29 mouse cellular contexts compared by ENCODE assay signal in genomic region chr3:137936541-137936940, GRCm38 (mm10). TPM values are rescaled to one million over a fixed set of nuclear protein-coding genes. Genes with fewer than 3 reads are reported as not detected.
DNase-seq lines count a peak whose midpoint lies in the region; ATAC-seq and TF ChIP-seq lines count a peak whose summit lies in the region.
"Had no signal": no experiment of that assay in that cellular context is flagged by ENCODE, and none has a peak within 500 bp of the region (broad histone marks: within the 10 kb centered on the region; RNA-seq: fewer than 3 reads in every experiment).

No protein-coding gene starts in this region.

- intact Hi-C loops in left cerebral cortex, postnatal 36 days (cut with DNase I), result loop anchor here (5.0 kb wide), 2 partner anchors 56 to 206 kb away; partner anchors contain the start of genes Mttp and Trmt10a

- H3K27ac ChIP-seq in hindbrain, embryonic 10.5 days, result 0 out of 2 replicates have a peak overlapping the region, but pooled peaks have one; percentile 16
- no peak overlapping the region for H3K27ac ChIP-seq in hindbrain, embryonic 16.5 days (ENCODE audit: low read depth, low read length)
- H3K27ac ChIP-seq in lung, embryonic 14.5 days (ENCODE audit: low read depth), result no peak overlapping the region
- no peak overlapping the region for H3K27ac ChIP-seq in midbrain, embryonic 11.5 days (ENCODE audit: low read depth, low read length)
- no peak overlapping the region for H3K27ac ChIP-seq in midbrain, embryonic 14.5 days (replicated peaks; ENCODE audit: low read depth, low read length)
- H3K27ac ChIP-seq: gastrocnemius, adult 2 months; layer of hippocampus, adult 2 months; liver, embryonic 13.5 days; macrophage; midbrain, embryonic 12.5 days had no signal

- no peak overlapping the region for H3K4me3 ChIP-seq in hindbrain, embryonic 10.5 days
- H3K4me3 ChIP-seq in hindbrain, embryonic 16.5 days (ENCODE audit: low read length), result no peak overlapping the region
- no peak overlapping the region for H3K4me3 ChIP-seq in lung, embryonic 14.5 days (ENCODE audit: low read depth, low read length)
- H3K4me3 ChIP-seq in midbrain, embryonic 11.5 days (ENCODE audit: low read depth, low read length), result no peak overlapping the region
- H3K4me3 ChIP-seq in midbrain, embryonic 14.5 days (replicated peaks; ENCODE audit: low read depth, low read length), result no peak overlapping the region
- H3K4me3 ChIP-seq: erythroblast, embryonic 14.5 days; gastrocnemius, adult 2 months; layer of hippocampus, adult 2 months; liver, embryonic 13.5 days; midbrain, embryonic 12.5 days had no signal

- H3K9ac ChIP-seq in hindbrain, embryonic 16.5 days (ENCODE audit: low read depth, low read length), result no peak overlapping the region
- no peak overlapping the region for H3K9ac ChIP-seq in lung, embryonic 14.5 days
- H3K9ac ChIP-seq in midbrain, embryonic 11.5 days (ENCODE audit: low read length), result no peak overlapping the region
- H3K9ac ChIP-seq in midbrain, embryonic 14.5 days (replicated peaks; ENCODE audit: low read length), result no peak overlapping the region
- H3K9ac ChIP-seq: liver, embryonic 13.5 days; midbrain, embryonic 12.5 days had no signal

- no peak for TF ChIP-seq CTCF in lung, embryonic 14.5 days (IDR thresholded peaks at IDR 0.05; ENCODE audit: low read depth)

- 41% methylated on average over 6 of the region's 6 CpGs for WGBS in hindbrain, embryonic 10.5 days
- WGBS in hindbrain, embryonic 16.5 days, result 39% methylated on average over 6 of the region's 6 CpGs
- 19% methylated on average over 6 of the region's 6 CpGs for WGBS in lung, embryonic 14.5 days
- 32% methylated on average over 6 of the region's 6 CpGs for WGBS in midbrain, embryonic 11.5 days
- 28% methylated on average over 6 of the region's 6 CpGs for WGBS in midbrain, embryonic 14.5 days

- no peak for ATAC-seq in hindbrain, embryonic 16.5 days
- no peak for ATAC-seq in lung, embryonic 14.5 days (ENCODE audit: insufficient read depth)
- ATAC-seq in midbrain, embryonic 11.5 days (ENCODE audit: low FRiP score), result peak; percentile 22; the same call in 1 of the 2 replicates
- no peak for ATAC-seq in midbrain, embryonic 14.5 days (ENCODE audit: low FRiP score, low TSS enrichment)
- ATAC-seq: forebrain, embryonic 16.5 days; intestine, embryonic 16.5 days had no signal

- H3K9me3 ChIP-seq in hindbrain, embryonic 10.5 days, result no peaks in the 10 kb centered on the region
- H3K9me3 ChIP-seq in hindbrain, embryonic 16.5 days (ENCODE audit: control insufficient read depth, low read length), result no peaks in the 10 kb centered on the region
- H3K9me3 ChIP-seq in lung, embryonic 14.5 days (ENCODE audit: low read depth, low read length), result no peaks in the 10 kb centered on the region
- no peaks in the 10 kb centered on the region for H3K9me3 ChIP-seq in midbrain, embryonic 11.5 days (ENCODE audit: control insufficient read depth, low read length)
- H3K9me3 ChIP-seq in midbrain, embryonic 14.5 days (ENCODE audit: control insufficient read depth, low read length), result no peaks in the 10 kb centered on the region
- H3K9me3 ChIP-seq: liver, embryonic 13.5 days; midbrain, embryonic 12.5 days had no signal

- no peaks in the 10 kb centered on the region for H3K36me3 ChIP-seq in hindbrain, embryonic 10.5 days
- no peaks in the 10 kb centered on the region; the same call in 1 of the 2 replicates for H3K36me3 ChIP-seq in hindbrain, embryonic 16.5 days (ENCODE audit: control insufficient read depth, insufficient read depth, low read length)
- no peaks in the 10 kb centered on the region for H3K36me3 ChIP-seq in lung, embryonic 14.5 days (ENCODE audit: insufficient read depth)
- no peaks in the 10 kb centered on the region for H3K36me3 ChIP-seq in midbrain, embryonic 11.5 days (ENCODE audit: control insufficient read depth, insufficient read depth, low read length)
- peaks cover under 1% of the 10 kb centered on the region; the same call in 1 of the 2 replicates for H3K36me3 ChIP-seq in midbrain, embryonic 14.5 days (ENCODE audit: control insufficient read depth, insufficient read depth, low read length)
- H3K36me3 ChIP-seq: midbrain, embryonic 12.5 days had no signal

- H3K4me1 ChIP-seq in hindbrain, embryonic 10.5 days (replicated peaks), result peaks cover 21% of the 10 kb centered on the region
- H3K4me1 ChIP-seq in hindbrain, embryonic 16.5 days (ENCODE audit: control insufficient read depth, insufficient read depth, low read depth, low read length), result no peaks in the 10 kb centered on the region
- H3K4me1 ChIP-seq in lung, embryonic 14.5 days (ENCODE audit: insufficient read depth), result no peaks in the 10 kb centered on the region; the same call in 1 of the 2 replicates
- H3K4me1 ChIP-seq in midbrain, embryonic 11.5 days (ENCODE audit: control insufficient read depth, insufficient read depth, low read length), result peaks cover 10% of the 10 kb centered on the region
- H3K4me1 ChIP-seq in midbrain, embryonic 14.5 days (ENCODE audit: control insufficient read depth, insufficient read depth, low read length), result no peaks in the 10 kb centered on the region

- no peak for DNase-seq in hindbrain, embryonic 10.5 days (ENCODE audit: low spot score)
- peak; percentile 20 for DNase-seq in lung, embryonic 14.5 days
- no peak for DNase-seq in lung, postnatal 14 days
- DNase-seq in midbrain, embryonic 11.5 days (ENCODE audit: low spot score, missing footprints), result no peak
- DNase-seq in midbrain, embryonic 14.5 days, result no peak
- DNase-seq in MN1 (ENCODE audit: low spot score), result peak; percentile 66
- DNase-seq in left cerebral cortex, postnatal 36 days (ENCODE audit: low spot score in 2 of 2), result no peak
- DNase-seq: adrenal gland, postnatal 14 days; cerebellum, adult 11-12 months; cerebellum, adult 9-11 months; gastrocnemius, adult 2 months; gastrocnemius, postnatal 36 days; heart, adult 18-20 months; heart, postnatal 36 days; kidney, adult 8-10 months; kidney, postnatal 36 days; left cerebral cortex, postnatal 4 days; liver, embryonic 13.5 days; lung, adult 2 months; thymus, adult 18-20 months; thymus, postnatal 36 days had no signal

- no peaks in the 10 kb centered on the region for H3K27me3 ChIP-seq in hindbrain, embryonic 10.5 days (ENCODE audit: insufficient read depth, poor library complexity, severe bottlenecking)
- H3K27me3 ChIP-seq in hindbrain, embryonic 16.5 days (replicated peaks; ENCODE audit: control insufficient read depth, insufficient read depth, low read length), result no peaks in the 10 kb centered on the region
- no peaks in the 10 kb centered on the region for H3K27me3 ChIP-seq in lung, embryonic 14.5 days (ENCODE audit: insufficient read depth, low read length)
- no peaks in the 10 kb centered on the region for H3K27me3 ChIP-seq in midbrain, embryonic 11.5 days (ENCODE audit: control insufficient read depth, insufficient read depth, low read length)
- H3K27me3 ChIP-seq in midbrain, embryonic 14.5 days (ENCODE audit: control insufficient read depth, insufficient read depth, low read length), result no peaks in the 10 kb centered on the region
- H3K27me3 ChIP-seq: liver, embryonic 13.5 days; midbrain, embryonic 12.5 days had no signal

- no peak overlapping the region for H3K4me2 ChIP-seq in hindbrain, embryonic 16.5 days (ENCODE audit: low read length)
- no peak overlapping the region for H3K4me2 ChIP-seq in lung, embryonic 14.5 days
- H3K4me2 ChIP-seq in midbrain, embryonic 11.5 days, result no peak overlapping the region
- H3K4me2 ChIP-seq in midbrain, embryonic 14.5 days (ENCODE audit: low read length), result no peak overlapping the region
- H3K4me2 ChIP-seq: heart, embryonic 11.5 days; liver, embryonic 13.5 days; midbrain, embryonic 12.5 days had no signal

RNA-seq across cellular contexts. Expression of gene Lamtor3, which starts 18.2 kb away (rescaled TPM):
- polyA plus RNA-seq in hindbrain, embryonic 10.5 days (2016; fragmentation: Nextera tagmentation; extraction: Ambion mirVana), result 82.8 and 83.3 TPM in 2 replicates
- 132 and 135 TPM in 2 replicates for polyA plus RNA-seq in hindbrain, embryonic 16.5 days (2015; fragmentation: Nextera tagmentation; extraction: Ambion mirVana)
- polyA plus RNA-seq in lung, embryonic 14.5 days (2014; fragmentation: Nextera tagmentation; extraction: Ambion mirVana), result 97.2 and 103 TPM in 2 replicates
- 98.7 and 106 TPM in 2 replicates for polyA plus RNA-seq in midbrain, embryonic 11.5 days (2014; fragmentation: Nextera tagmentation; extraction: Ambion mirVana)
- 130 and 139 TPM in 2 replicates for polyA plus RNA-seq in midbrain, embryonic 14.5 days (2014; fragmentation: Nextera tagmentation; extraction: Ambion mirVana)
- 10 to 100 TPM; 66.5 to 70.6 TPM for total RNA-seq in left cerebral cortex, postnatal 36 days (2021)

RNA-seq across cellular contexts. Expression of gene Dapp1, which starts 44.8 kb away (rescaled TPM):
- polyA plus RNA-seq in hindbrain, embryonic 10.5 days (2016; fragmentation: Nextera tagmentation; extraction: Ambion mirVana), result 2.3 and 2.4 TPM in 2 replicates
- 3.0 and 3.1 TPM in 2 replicates for polyA plus RNA-seq in hindbrain, embryonic 16.5 days (2015; fragmentation: Nextera tagmentation; extraction: Ambion mirVana)
- 8.0 and 8.1 TPM in 2 replicates for polyA plus RNA-seq in lung, embryonic 14.5 days (2014; fragmentation: Nextera tagmentation; extraction: Ambion mirVana)
- polyA plus RNA-seq in midbrain, embryonic 11.5 days (2014; fragmentation: Nextera tagmentation; extraction: Ambion mirVana), result 3.2 and 3.4 TPM in 2 replicates
- polyA plus RNA-seq in midbrain, embryonic 14.5 days (2014; fragmentation: Nextera tagmentation; extraction: Ambion mirVana), result 1.0 and 1.2 TPM in 2 replicates
- total RNA-seq in left cerebral cortex, postnatal 36 days (2021), result 1 to 10 TPM; 2.6 to 3.4 TPM

Comparison
In these comparisons a context has a peak if more than half of its experiments do, and no peak if none do; other contexts are left out.
1. DNase-seq: peak in lung, embryonic 14.5 days (single experiment) and MN1 (single experiment); none in hindbrain, embryonic 10.5 days (single experiment), lung, postnatal 14 days (single experiment), midbrain, embryonic 11.5 days (single experiment), midbrain, embryonic 14.5 days (single experiment) and left cerebral cortex, postnatal 36 days (0 of 2).